Mouse (Mus musculus): Measurements from ENCODE around the gene Nxn.

- TF ChIP-seq POLR2A (IDR thresholded peaks at IDR 0.05; ENCODE audit: borderline replicate concordance, extremely low read depth, low read depth, low read length) (no peak), CTCF (IDR thresholded peaks at IDR 0.05; ENCODE audit: insufficient read depth, low read length) (no peak)
Observed at GRCm38 (mm10) chr11:76216681-76217389, 182.1 kb downstream of the Nxn start.

Measured in lung, adult 2 months (tissue).